Mouse (Mus musculus): ENCODE data around the gene 2200002D01Rik.
"Not testable (repeated sequence)": the region's sequence is repeated elsewhere in the genome, so short reads cannot be mapped to it uniquely, and the experiment has no call there.

- not testable (repeated sequence) for TF ChIP-seq CTCF (IDR thresholded peaks at IDR 0.05; ENCODE audit: borderline replicate concordance, insufficient read depth, low read length); POLR2A (IDR thresholded peaks at IDR 0.05; ENCODE audit: low read depth, low read length)
Measured at GRCm38 (mm10) chr7:29211013-29211412, 37.3 kb downstream of the 2200002D01Rik start.

Measured in embryonic fibroblast, embryonic 13.5 days (primary cell).